Mouse (Mus musculus) megakaryocyte, embryonic 14.5 days (primary cell): ENCODE results near the gene Vav2. TPM values are rescaled to one million over a fixed set of nuclear protein-coding genes. Genes with fewer than 3 reads are reported as not detected.

Experiments
- H3K27me3 ChIP-seq: replicated peaks from 2 replicates; pipeline ENCODE3; 2012; ENCODE audit warnings: inconsistent platforms
- H3K36me3 ChIP-seq: replicated peaks from 2 replicates; pipeline ENCODE3; 2012; ENCODE audit warnings: low read length, inconsistent platforms, mixed read lengths
- H3K4me1 ChIP-seq: 2 replicates; pipeline ENCODE4 v1.6.1; 2012; ENCODE audit warnings: inconsistent platforms
- H3K4me3 ChIP-seq: replicated peaks from 2 replicates; pipeline ENCODE3; 2012; ENCODE audit warnings: moderate library complexity, mild to moderate bottlenecking, inconsistent platforms
- H3K9me3 ChIP-seq: 2 replicates; pipeline ENCODE4 v1.6.1; 2012; ENCODE audit warnings: inconsistent platforms
- FLI1 ChIP-seq: IDR thresholded peaks from 2 replicates; pipeline ENCODE4 v1.6.1; 2012; ENCODE audit warnings: low read length, inconsistent platforms, mixed read lengths
- GATA1 ChIP-seq: IDR thresholded peaks from 3 replicates; pipeline ENCODE4 v1.6.1; 2012; ENCODE audit warnings: mixed read lengths, low read length, inconsistent platforms, borderline replicate concordance
- polyA plus RNA-seq: library from polyadenylated mRNA; stranded (reverse); fragments of >175 nt; gene quantifications from 2 replicates; pipeline ENCODE4 v1.2.3, GENCODE M21; 2012; ENCODE audit warnings: low replicate concordance; ENCODE audit not compliant: insufficient read depth

The Vav2 gene
- polyA plus RNA-seq, 1 experiment: 5.5 TPM

GRCm38 (mm10) chr2:27425161-27425611 lies 1.6 kb downstream of the Vav2 start:
- Histone ChIP-seq H3K9me3 (no peaks in the 10 kb centered on the region), H3K4me3 (peak overlapping the region; percentile 93), H3K27me3 (peaks cover 61% of the 10 kb centered on the region), H3K36me3 (no peaks in the 10 kb centered on the region), H3K4me1 (peaks cover 38% of the 10 kb centered on the region)
- TF ChIP-seq GATA1: no peak
- TF ChIP-seq FLI1: no peak

GRCm38 (mm10) chr2:27423596-27423995 lies 3.2 kb downstream of the Vav2 start:
- Histone ChIP-seq H3K27me3 (peaks cover 53% of the 10 kb centered on the region), H3K36me3 (no peaks in the 10 kb centered on the region), H3K4me3 (no peak overlapping the region), H3K4me1 (peaks cover 54% of the 10 kb centered on the region), H3K9me3 (no peaks in the 10 kb centered on the region)
- TF ChIP-seq FLI1: no peak
- TF ChIP-seq GATA1: no peak

GRCm38 (mm10) chr2:27421293-27422068 lies 5.4 kb downstream of the Vav2 start:
- peaks cover 61% of the 10 kb centered on the region for H3K4me1 ChIP-seq
- TF ChIP-seq FLI1 (no peak), GATA1 (no peak)
- H3K4me3 ChIP-seq: no peak overlapping the region
- H3K9me3 ChIP-seq: no peaks in the 10 kb centered on the region
- H3K36me3 ChIP-seq: no peaks in the 10 kb centered on the region
- H3K27me3 ChIP-seq: peaks cover 55% of the 10 kb centered on the region

GRCm38 (mm10) chr2:27418577-27419070 lies 8.2 kb downstream of the Vav2 start:
- peak overlapping the region; percentile 83 for H3K4me3 ChIP-seq
- H3K4me1 ChIP-seq: peaks cover 75% of the 10 kb centered on the region
- peaks cover 47% of the 10 kb centered on the region for H3K27me3 ChIP-seq
- TF ChIP-seq GATA1 (no peak), FLI1 (no peak)
- H3K36me3 ChIP-seq: no peaks in the 10 kb centered on the region
- H3K9me3 ChIP-seq: no peaks in the 10 kb centered on the region

- peaks cover 38% of the 10 kb centered on the region for H3K27me3 ChIP-seq
- peaks cover 76% of the 10 kb centered on the region for H3K4me1 ChIP-seq
- H3K9me3 ChIP-seq: no peaks in the 10 kb centered on the region
- H3K4me3 ChIP-seq: peak overlapping the region; percentile 50
- TF ChIP-seq FLI1 (no peak), GATA1 (no peak)
- H3K36me3 ChIP-seq: no peaks in the 10 kb centered on the region
Observed at GRCm38 (mm10) chr2:27417648-27418153, 9.1 kb downstream of the Vav2 start.

- H3K4me1 ChIP-seq: peaks cover 85% of the 10 kb centered on the region
- no peak overlapping the region for H3K4me3 ChIP-seq
- H3K36me3 ChIP-seq: no peaks in the 10 kb centered on the region
- TF ChIP-seq GATA1 (no peak), FLI1 (no peak)
- H3K27me3 ChIP-seq: peaks cover 29% of the 10 kb centered on the region
- H3K9me3 ChIP-seq: no peaks in the 10 kb centered on the region
Observed at GRCm38 (mm10) chr2:27416425-27416824, 10.4 kb downstream of the Vav2 start.

GRCm38 (mm10) chr2:27415060-27415783 lies 11.6 kb downstream of the Vav2 start:
- H3K4me3 ChIP-seq: peak overlapping the region; percentile 28
- peaks cover 28% of the 10 kb centered on the region for H3K27me3 ChIP-seq
- no peaks in the 10 kb centered on the region for H3K9me3 ChIP-seq
- H3K4me1 ChIP-seq: peaks cover 83% of the 10 kb centered on the region
- TF ChIP-seq FLI1: no peak
- TF ChIP-seq GATA1: no peak
- H3K36me3 ChIP-seq: no peaks in the 10 kb centered on the region

- H3K9me3 ChIP-seq: no peaks in the 10 kb centered on the region
- H3K27me3 ChIP-seq: peaks cover 28% of the 10 kb centered on the region
- H3K36me3 ChIP-seq: no peaks in the 10 kb centered on the region
- no peak overlapping the region for H3K4me3 ChIP-seq
- peaks cover 72% of the 10 kb centered on the region for H3K4me1 ChIP-seq
- TF ChIP-seq GATA1 (no peak), FLI1 (no peak)
Observed at GRCm38 (mm10) chr2:27413936-27414657, 12.7 kb downstream of the Vav2 start.

GRCm38 (mm10) chr2:27413582-27413935 lies 13.3 kb downstream of the Vav2 start:
- no peak for TF ChIP-seq FLI1
- TF ChIP-seq GATA1: no peak
- peaks cover 66% of the 10 kb centered on the region for H3K4me1 ChIP-seq
- peaks cover 33% of the 10 kb centered on the region for H3K27me3 ChIP-seq
- no peaks in the 10 kb centered on the region for H3K36me3 ChIP-seq
- no peaks in the 10 kb centered on the region for H3K9me3 ChIP-seq
- no peak overlapping the region for H3K4me3 ChIP-seq
